Mouse (Mus musculus) cerebellum, postnatal 14 days (tissue): ENCODE data around the gene Btbd35f27.
"Not testable (repeated sequence)": the region's sequence is repeated elsewhere in the genome, so short reads cannot be mapped to it uniquely, and the experiment has no call there.

Experiments used
- DNase-seq, 2 experiments: peaks; one replicate each; pipeline ENCODE4 v3.0.0; 2021; ENCODE audit warnings: mixed read lengths in 2 of 2

Btbd35f27 gene

DNA sequence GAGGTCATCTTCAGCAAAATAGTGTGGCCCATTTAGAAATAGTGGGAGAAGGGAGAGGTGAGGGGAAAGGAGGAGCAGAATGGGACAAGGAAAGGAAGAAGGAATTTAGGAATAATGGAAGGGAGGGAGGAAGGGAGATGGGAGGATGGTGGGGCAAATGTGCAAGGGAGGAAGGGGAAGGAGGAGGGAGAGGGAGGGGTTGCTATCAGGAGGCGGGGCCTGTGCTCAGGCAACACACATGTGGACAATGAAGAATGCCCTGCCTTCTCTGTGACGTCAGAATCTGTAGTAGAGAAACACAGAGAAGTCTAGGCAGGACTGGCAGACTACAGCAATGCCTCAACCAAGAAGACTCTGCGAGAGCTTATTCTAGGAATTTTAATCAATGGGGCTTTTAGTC, at the start of gene Btbd35f27:
Gene Btbd35f27 (plus strand): TSS at position 301 of the 400 bp plus-strand sequence.
- DNase-seq = not testable (repeated sequence)
